Mouse (Mus musculus) G1E (cell line): Measurements from ENCODE around the gene Il31ra.

Source experiments
- CTCF ChIP-seq: IDR thresholded peaks from 2 replicates; pipeline ENCODE4 v1.5.1; 2012; ENCODE audit warnings: low read depth, low read length, inconsistent platforms, mixed read lengths
- GATA1 ChIP-seq: IDR thresholded peaks from 2 replicates; pipeline ENCODE4 v1.6.1; 2012; ENCODE audit warnings: borderline replicate concordance, low read length, inconsistent platforms, mixed read lengths
- TAL1 ChIP-seq: conservative IDR thresholded peaks from 2 replicates; pipeline ENCODE4 v1.6.1; 2012; ENCODE audit warnings: low read depth, low read length, inconsistent platforms, mixed read lengths

DNA sequence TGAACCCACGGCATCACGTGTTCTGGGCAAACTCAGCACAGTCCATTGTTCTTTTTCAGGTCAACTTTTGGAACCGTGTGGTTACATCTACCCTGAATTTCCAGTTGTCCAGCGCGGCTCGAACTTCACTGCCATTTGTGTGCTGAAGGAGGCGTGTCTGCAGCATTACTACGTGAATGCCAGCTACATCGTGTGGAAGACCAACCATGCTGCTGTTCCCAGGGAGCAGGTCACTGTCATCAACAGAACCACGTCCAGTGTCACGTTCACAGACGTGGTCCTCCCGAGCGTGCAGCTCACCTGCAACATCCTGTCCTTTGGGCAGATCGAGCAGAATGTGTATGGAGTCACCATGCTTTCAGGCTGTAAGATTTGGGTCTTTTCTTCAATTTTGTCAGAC lies 114.2 kb downstream of the Il31ra start:
- TF ChIP-seq CTCF: no peak
- TF ChIP-seq GATA1: no peak
- TF ChIP-seq TAL1: no peak
